Mouse (Mus musculus) gastrocnemius, postnatal 25 days (tissue): Measurements from ENCODE around the gene Shroom3. TPM values are rescaled to one million over a fixed set of nuclear protein-coding genes. Genes with fewer than 3 reads are reported as not detected.

Experiments
- DNase-seq: peaks from one replicate; pipeline ENCODE4 v3.0.0; 2022
- total RNA-seq, 2 experiments: library from RNA; stranded (reverse); gene quantifications; 1 replicate in 1 of 2; 2 replicates in 1 of 2; pipeline ENCODE4 v1.2.3; 2021

Shroom3 gene
- total RNA-seq, 2 experiments from 2014 or later, result 0.23 to 0.40 TPM

GRCm38 (mm10) chr5:92980862-92981261 is 297.6 kb downstream of the Shroom3 start:
- DNase-seq, result no peak

DNA sequence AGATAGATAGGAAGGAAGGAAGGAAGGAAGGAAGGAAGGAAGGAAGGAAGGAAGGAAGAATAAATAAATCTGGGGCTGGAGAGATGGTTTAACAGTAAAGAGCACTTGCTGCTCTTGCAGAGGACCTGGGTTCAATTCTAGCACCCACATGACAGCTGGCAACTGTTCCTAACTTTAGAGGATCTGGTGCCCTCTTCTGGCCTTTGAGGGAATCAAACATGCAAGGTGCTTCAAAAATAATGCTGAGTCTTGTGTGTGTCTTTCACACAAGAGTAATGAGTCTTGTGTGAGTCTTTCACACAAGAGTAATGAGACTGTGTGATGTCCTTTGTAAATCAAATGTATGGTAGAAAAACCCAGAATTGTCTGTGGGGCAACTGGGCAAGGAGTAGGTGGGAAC is 299.4 kb downstream of the Shroom3 start:
- DNase-seq, result no peak

- DNase-seq, result no peak
Observed at GRCm38 (mm10) chr5:92983942-92984341, 300.7 kb downstream of the Shroom3 start.

DNA sequence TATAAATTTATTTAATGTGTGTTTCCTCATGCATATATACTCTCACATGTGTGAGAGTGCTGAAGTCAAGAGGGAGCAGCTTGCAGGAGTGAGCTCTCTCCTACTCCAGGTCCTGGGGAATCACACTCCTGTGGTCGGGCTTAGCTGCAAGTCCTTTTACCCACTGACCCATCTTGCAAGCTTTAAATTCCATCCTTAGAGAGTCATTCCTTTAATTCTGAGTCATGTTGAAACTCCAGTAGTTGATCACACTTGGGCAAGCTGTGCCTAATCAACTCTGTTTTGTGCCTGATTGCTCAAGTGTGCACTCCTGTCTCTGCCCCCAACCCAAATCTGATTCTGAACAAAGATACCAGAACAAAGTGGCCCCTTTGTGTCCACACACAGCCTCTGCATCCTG is 301.5 kb downstream of the Shroom3 start:
- DNase-seq, result no peak

GRCm38 (mm10) chr5:92985391-92985790 is 302.2 kb downstream of the Shroom3 start:
- no peak for DNase-seq

GRCm38 (mm10) chr5:92986651-92987610 is 303.7 kb downstream of the Shroom3 start:
- no peak for DNase-seq

DNA sequence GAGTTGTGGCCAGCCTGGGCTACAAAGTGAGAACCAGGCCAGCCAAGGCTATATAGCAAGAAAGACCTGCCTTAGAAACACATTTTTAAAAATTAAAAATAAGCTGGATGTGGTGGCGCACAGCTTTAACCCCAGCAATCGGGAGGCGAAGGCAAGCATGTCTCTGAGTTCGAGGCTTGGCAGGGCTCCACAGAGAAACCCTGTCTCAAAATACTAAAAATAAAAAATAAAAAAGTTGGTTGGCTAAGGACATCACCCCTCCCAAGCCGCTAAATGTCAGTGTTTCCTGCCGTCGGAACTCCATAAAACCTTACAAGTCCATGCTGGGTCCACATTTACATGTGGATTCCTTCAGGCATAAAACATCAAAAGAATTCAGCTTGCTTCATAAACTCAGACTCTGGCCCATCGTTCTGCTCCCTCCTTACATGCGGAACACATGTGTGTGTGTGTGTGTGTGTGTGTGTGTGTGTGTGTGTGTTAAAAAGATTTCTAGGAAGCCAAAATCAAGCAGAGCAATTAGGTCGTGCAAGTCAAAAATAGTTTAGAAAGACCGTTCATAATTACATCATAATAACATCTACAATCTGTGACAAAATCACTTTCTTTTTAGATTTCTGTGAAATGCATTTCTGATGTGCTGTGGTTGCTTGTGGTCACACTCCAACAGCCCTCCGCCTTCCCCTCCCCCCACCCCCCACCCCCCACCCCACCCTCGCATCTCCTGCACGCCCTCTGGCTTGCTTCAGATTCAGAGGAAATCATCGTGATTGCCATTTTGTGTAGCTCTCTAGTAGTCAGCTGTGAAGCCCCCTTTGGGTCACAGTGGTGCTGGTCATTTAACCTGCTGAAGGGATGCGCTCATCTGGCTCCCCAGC is 304.9 kb downstream of the Shroom3 start:
- no peak for DNase-seq

DNA sequence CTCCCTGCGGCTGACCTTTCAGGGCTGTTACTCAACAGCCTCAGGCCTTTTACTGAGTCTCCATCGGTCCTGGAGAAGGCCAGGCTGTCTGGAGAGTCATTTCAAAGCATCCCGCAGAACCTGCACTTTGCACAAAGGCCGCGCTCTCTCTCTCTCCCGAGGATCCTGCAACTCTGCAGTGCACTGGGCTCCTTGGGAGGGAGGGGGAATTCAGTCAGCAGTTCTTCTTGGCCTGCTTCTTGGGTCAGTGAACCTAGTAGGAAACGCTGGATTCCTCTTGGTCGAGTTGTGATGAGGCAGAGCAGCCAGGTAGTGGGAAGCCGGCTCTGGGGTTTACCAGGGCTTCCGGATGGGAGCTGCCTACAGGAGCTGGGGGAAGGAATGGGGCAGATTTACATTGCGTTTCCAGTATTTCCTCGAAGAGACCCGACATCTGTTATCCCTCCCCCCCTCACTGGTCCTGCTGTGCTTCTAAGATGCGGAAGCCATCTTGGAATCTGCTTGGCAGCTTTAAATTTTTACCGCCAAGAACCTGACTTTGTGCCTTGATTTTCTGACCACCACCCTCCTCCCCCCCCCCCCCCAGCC is 305.6 kb downstream of the Shroom3 start:
- no peak for DNase-seq

- DNase-seq, result no peak
Observed at GRCm38 (mm10) chr5:92992106-92992505, 308.9 kb downstream of the Shroom3 start.

- DNase-seq, result no peak
Observed at GRCm38 (mm10) chr5:92994309-92994708, 311.1 kb downstream of the Shroom3 start.

- no peak for DNase-seq
Observed at GRCm38 (mm10) chr5:92994861-92995260, 311.6 kb downstream of the Shroom3 start.

DNA sequence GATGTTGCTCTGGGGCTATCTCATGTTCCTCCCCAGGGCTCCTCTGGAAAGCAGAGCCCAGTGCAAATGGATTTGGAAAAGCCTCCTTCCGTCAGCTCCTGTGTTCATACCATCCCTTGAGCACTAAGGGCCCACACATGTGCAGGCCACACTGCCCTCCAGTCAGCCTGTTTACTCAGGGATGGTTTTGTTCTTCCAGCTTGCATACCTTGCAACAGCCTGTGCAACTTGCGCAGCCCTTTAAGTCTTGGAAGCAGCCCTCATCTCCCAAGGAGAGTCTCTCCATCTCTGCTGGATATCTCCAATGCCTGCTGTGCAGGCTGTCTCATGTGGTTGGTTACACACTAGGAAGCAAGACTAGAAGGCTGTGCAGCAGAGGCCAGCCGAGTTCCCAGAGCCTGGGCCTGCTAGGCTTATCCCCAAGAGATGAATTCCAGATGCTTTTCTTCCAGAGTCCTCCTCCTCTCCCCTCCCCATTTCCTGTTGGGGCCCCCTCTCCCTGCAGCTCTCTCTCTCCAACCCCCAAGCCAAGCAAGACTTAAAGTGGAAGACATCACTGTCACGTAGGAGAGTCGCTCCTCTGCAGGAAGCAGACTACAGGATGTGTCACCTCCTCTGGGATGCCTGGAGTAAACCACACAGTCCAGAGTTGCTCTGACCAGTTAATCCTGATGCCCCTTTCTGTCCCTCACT is 314.3 kb downstream of the Shroom3 start:
- peak; percentile 52 for DNase-seq

DNA sequence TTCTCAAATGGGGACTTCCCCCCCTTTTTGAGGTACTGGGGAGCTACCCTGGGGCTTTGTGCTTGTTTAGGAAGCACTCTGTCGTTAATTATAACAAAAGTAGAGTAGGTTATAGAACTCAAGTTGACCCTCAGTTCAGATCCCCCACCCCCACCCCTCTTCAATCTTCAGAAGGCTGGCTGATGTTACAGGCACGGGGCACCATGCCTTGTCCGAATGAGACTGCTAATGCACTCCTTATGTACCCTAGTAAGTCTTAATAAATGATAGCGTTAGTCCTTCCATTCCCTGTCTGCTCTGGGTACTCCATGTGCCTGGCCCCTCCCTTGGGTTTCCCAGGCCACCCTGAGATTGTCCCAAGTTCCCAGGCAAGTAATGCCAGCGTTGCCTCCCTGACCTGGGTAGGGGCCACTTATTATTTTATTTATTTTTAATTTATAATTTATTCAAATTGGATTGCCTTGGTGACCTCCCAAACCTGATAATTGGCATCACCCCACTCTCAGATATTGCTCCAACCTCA is 315.3 kb downstream of the Shroom3 start:
- no peak for DNase-seq

- no peak for DNase-seq
Observed at GRCm38 (mm10) chr5:93000060-93000459, 316.8 kb downstream of the Shroom3 start.

GRCm38 (mm10) chr5:93000774-93001757 is 317.8 kb downstream of the Shroom3 start:
- DNase-seq, result peak; percentile 54

GRCm38 (mm10) chr5:93002615-93003014 is 319.4 kb downstream of the Shroom3 start:
- DNase-seq, result no peak

DNA sequence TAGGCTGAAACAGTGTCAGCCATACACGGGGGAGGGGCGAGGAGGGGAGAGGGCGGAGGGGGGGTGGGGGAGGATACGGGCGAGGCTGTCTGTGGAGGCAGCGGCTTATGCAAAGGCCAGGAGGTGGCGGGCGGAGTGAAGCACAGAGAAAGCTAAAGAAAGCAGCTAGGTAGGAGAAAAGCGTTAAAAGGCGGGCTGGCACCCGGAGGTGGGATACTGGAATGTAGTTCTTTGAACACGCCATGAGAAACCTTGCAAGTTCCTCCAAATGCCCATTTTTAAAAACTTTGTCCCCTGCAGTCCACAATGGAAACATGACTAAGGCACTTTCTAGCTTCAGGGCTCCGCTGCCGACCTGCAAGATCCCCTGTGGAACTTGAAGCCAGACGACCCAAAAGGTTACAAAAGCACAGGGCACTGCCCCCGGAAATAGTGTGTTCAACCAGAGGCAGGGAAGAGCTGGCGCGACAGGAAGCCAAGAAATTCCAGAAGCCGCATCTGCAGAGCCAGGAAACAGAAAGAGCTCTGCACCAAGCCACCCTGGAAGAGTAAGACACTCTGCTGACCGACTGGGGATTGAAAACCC is 322.1 kb downstream of the Shroom3 start:
- peak; percentile 35 for DNase-seq

- no peak for DNase-seq
Observed at GRCm38 (mm10) chr5:93005815-93006341, 322.6 kb downstream of the Shroom3 start.

DNA sequence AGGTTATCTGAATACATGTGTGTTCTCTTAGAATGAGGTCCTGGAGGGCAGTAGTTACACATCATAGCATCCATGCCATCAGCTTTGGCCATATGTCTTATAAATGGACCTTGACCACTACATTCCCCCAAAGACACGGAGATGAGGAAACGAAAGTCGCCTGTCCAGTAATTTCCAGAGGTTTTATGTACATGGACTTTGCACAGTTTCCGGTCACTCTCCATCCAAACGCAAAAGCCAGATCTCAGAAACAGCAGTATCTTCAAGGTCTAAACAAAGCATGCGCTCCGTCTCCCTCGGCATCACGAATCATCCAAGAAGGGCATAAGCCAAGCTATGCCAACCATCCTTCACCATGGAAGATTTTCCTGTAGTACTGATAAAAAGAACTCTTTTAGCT is 325.0 kb downstream of the Shroom3 start:
- no peak for DNase-seq
